Mouse (Mus musculus) cortical plate, adult 2 months (tissue): ENCODE data around the gene Wdr78.

Experiments used
- CTCF ChIP-seq: fragments of 200-500 bp; IDR thresholded peaks from 2 replicates; pipeline ENCODE4 v1.5.1; 2011; ENCODE audit warnings: mild to moderate bottlenecking, control low read depth, low read length; ENCODE audit not compliant: insufficient read depth; ENCODE audit errors: extremely low read depth
- POLR2A ChIP-seq: fragments of 200-500 bp; IDR thresholded peaks from 2 replicates; pipeline ENCODE4 v1.6.1; 2011; ENCODE audit warnings: mild to moderate bottlenecking, low read length, control low read depth; ENCODE audit not compliant: insufficient read depth; ENCODE audit errors: extremely low read depth

GRCm38 (mm10) chr4:103095921-103096320 is 18.4 kb downstream of the Wdr78 start:
- TF ChIP-seq CTCF (no peak), POLR2A (no peak)
